Mouse (Mus musculus) intestine, embryonic 16.5 days (tissue): ENCODE data around the gene Hpse2. TPM values are rescaled to one million over a fixed set of nuclear protein-coding genes. Genes with fewer than 3 reads are reported as not detected.

Source experiments
- ATAC-seq: fragments of 200-750 bp; cut with Nextera tagmentation; 2 replicates; pipeline ENCODE4 v1.8.0; 2017; ENCODE audit warnings: moderate TSS enrichment, moderate library complexity
- H3K27ac ChIP-seq: fragments of 300-500 bp; sonication (generic); 2 replicates; pipeline ENCODE4 v1.5.1; 2014; ENCODE audit warnings: mild to moderate bottlenecking, low read length
- H3K27me3 ChIP-seq: fragments of 300-500 bp; sonication (generic); replicated peaks from 2 replicates; pipeline ENCODE4 v1.6.1; 2014; ENCODE audit warnings: low read length, control low read depth, mixed read lengths; ENCODE audit not compliant: control insufficient read depth, insufficient read depth
- H3K36me3 ChIP-seq: fragments of 300-500 bp; sonication (generic); 2 replicates; pipeline ENCODE4 v1.6.1; 2014; ENCODE audit warnings: low read length, control low read depth; ENCODE audit not compliant: control insufficient read depth, insufficient read depth
- H3K4me1 ChIP-seq: fragments of 300-500 bp; sonication (generic); 2 replicates; pipeline ENCODE4 v1.6.1; 2014; ENCODE audit warnings: low read length, control low read depth, mixed read lengths; ENCODE audit not compliant: control insufficient read depth, insufficient read depth
- H3K4me2 ChIP-seq: fragments of 300-500 bp; sonication (generic); 2 replicates; pipeline ENCODE4 v1.6.1; 2014; ENCODE audit warnings: low read depth, low read length, control low read depth
- H3K4me3 ChIP-seq: fragments of 300-500 bp; sonication (generic); 2 replicates; pipeline ENCODE4 v1.5.1; 2014; ENCODE audit warnings: mild to moderate bottlenecking, low read length
- H3K9ac ChIP-seq: fragments of 300-500 bp; sonication (generic); 2 replicates; pipeline ENCODE4 v1.6.1; 2014; ENCODE audit warnings: low read depth, low read length
- H3K9me3 ChIP-seq: fragments of 300-500 bp; sonication (generic); 2 replicates; pipeline ENCODE4 v1.6.1; 2016; ENCODE audit warnings: low read length, control low read depth; ENCODE audit not compliant: control insufficient read depth
- WGBS: fragments of 180-500 bp; shearing (Covaris S2); extraction: QIAGEN DNeasy Blood & Tissue Kit; methylation state at CpG from one replicate; pipeline ENCODE4 v1.1.7; 2014; 5-methylcytosine and 5-hydroxymethylcytosine counted together
- polyA plus RNA-seq: library from polyadenylated mRNA; unstranded; fragments of >200 nt; fragmentation: Nextera tagmentation; extraction: Ambion mirVana; gene quantifications from 2 replicates; pipeline ENCODE4 v1.2.1, GENCODE M21; 2015

The Hpse2 gene
- polyA plus RNA-seq, 1 experiment from 2014 or later: 14.1 TPM

GRCm38 (mm10) chr19:43096915-43097314, 291.2 kb downstream of the Hpse2 start:
- no peak for ATAC-seq
- Histone ChIP-seq H3K4me2 (no peak overlapping the region), H3K27me3 (no peaks in the 10 kb centered on the region), H3K9ac (no peak overlapping the region), H3K4me1 (no peaks in the 10 kb centered on the region), H3K36me3 (no peaks in the 10 kb centered on the region), H3K4me3 (no peak overlapping the region), H3K9me3 (no peaks in the 10 kb centered on the region), H3K27ac (no peak overlapping the region)
- 79% methylated on average over 2 of the region's 2 CpGs for WGBS

GRCm38 (mm10) chr19:43087216-43087615, 300.9 kb downstream of the Hpse2 start:
- ATAC-seq: no peak; the same call in 1 of the 2 replicates
- no peak overlapping the region for H3K4me2 ChIP-seq
- WGBS: 73% methylated on average over 3 of the region's 3 CpGs
- H3K36me3 ChIP-seq: no peaks in the 10 kb centered on the region
- H3K9me3 ChIP-seq: no peaks in the 10 kb centered on the region
- no peaks in the 10 kb centered on the region for H3K4me1 ChIP-seq
- no peak overlapping the region for H3K27ac ChIP-seq
- no peaks in the 10 kb centered on the region for H3K27me3 ChIP-seq
- H3K4me3 ChIP-seq: no peak overlapping the region
- no peak overlapping the region for H3K9ac ChIP-seq

- no peaks in the 10 kb centered on the region for H3K36me3 ChIP-seq
- no peak overlapping the region for H3K4me2 ChIP-seq
- no peak for ATAC-seq
- no peaks in the 10 kb centered on the region for H3K4me1 ChIP-seq
- WGBS: 55% methylated on average over 2 of the region's 2 CpGs
- H3K27me3 ChIP-seq: no peaks in the 10 kb centered on the region
- no peaks in the 10 kb centered on the region for H3K9me3 ChIP-seq
- no peak overlapping the region for H3K9ac ChIP-seq
- H3K4me3 ChIP-seq: no peak overlapping the region
- H3K27ac ChIP-seq: no peak overlapping the region
These were observed 324.0 kb downstream of the Hpse2 start for GRCm38 (mm10) chr19:43064155-43064554.

- H3K27ac ChIP-seq: no peak overlapping the region
- no peaks in the 10 kb centered on the region for H3K27me3 ChIP-seq
- no peak overlapping the region for H3K9ac ChIP-seq
- no peak for ATAC-seq
- H3K4me1 ChIP-seq: no peaks in the 10 kb centered on the region
- H3K4me2 ChIP-seq: no peak overlapping the region
- H3K9me3 ChIP-seq: no peaks in the 10 kb centered on the region
- H3K36me3 ChIP-seq: no peaks in the 10 kb centered on the region
- 50% methylated on average over 4 of the region's 4 CpGs for WGBS
- H3K4me3 ChIP-seq: no peak overlapping the region
These were observed 343.6 kb downstream of the Hpse2 start for GRCm38 (mm10) chr19:43044506-43044905.

GRCm38 (mm10) chr19:43042721-43043120, 345.4 kb downstream of the Hpse2 start:
- ATAC-seq: no peak
- WGBS: 57% methylated on average over 2 of the region's 2 CpGs
- H3K4me2 ChIP-seq: no peak overlapping the region
- H3K36me3 ChIP-seq: no peaks in the 10 kb centered on the region
- H3K9me3 ChIP-seq: no peaks in the 10 kb centered on the region
- H3K4me3 ChIP-seq: no peak overlapping the region
- H3K27me3 ChIP-seq: no peaks in the 10 kb centered on the region
- no peaks in the 10 kb centered on the region for H3K4me1 ChIP-seq
- no peak overlapping the region for H3K9ac ChIP-seq
- no peak overlapping the region for H3K27ac ChIP-seq

- Histone ChIP-seq H3K4me1 (no peaks in the 10 kb centered on the region), H3K9me3 (no peaks in the 10 kb centered on the region), H3K4me2 (no peak overlapping the region), H3K9ac (no peak overlapping the region), H3K27me3 (no peaks in the 10 kb centered on the region), H3K27ac (no peak overlapping the region), H3K4me3 (no peak overlapping the region), H3K36me3 (no peaks in the 10 kb centered on the region)
- ATAC-seq: no peak
- 81% methylated on average over 2 of the region's 2 CpGs for WGBS
These were observed 345.9 kb downstream of the Hpse2 start for GRCm38 (mm10) chr19:43042211-43042610.

- H3K36me3 ChIP-seq: no peaks in the 10 kb centered on the region
- ATAC-seq: no peak
- no peak overlapping the region for H3K27ac ChIP-seq
- H3K27me3 ChIP-seq: no peaks in the 10 kb centered on the region
- no peaks in the 10 kb centered on the region for H3K9me3 ChIP-seq
- H3K9ac ChIP-seq: no peak overlapping the region
- 79% methylated on average over 4 of the region's 4 CpGs for WGBS
- no peak overlapping the region for H3K4me2 ChIP-seq
- H3K4me1 ChIP-seq: no peaks in the 10 kb centered on the region
- no peak overlapping the region for H3K4me3 ChIP-seq
These were observed 351.8 kb downstream of the Hpse2 start for GRCm38 (mm10) chr19:43036381-43036780.

GRCm38 (mm10) chr19:43027305-43027704, 360.9 kb downstream of the Hpse2 start:
- H3K9me3 ChIP-seq: no peaks in the 10 kb centered on the region
- 28% methylated on average over 4 of the region's 4 CpGs for WGBS
- ATAC-seq: no peak
- H3K36me3 ChIP-seq: no peaks in the 10 kb centered on the region
- H3K9ac ChIP-seq: no peak overlapping the region
- no peaks in the 10 kb centered on the region for H3K4me1 ChIP-seq
- H3K27ac ChIP-seq: no peak overlapping the region
- no peaks in the 10 kb centered on the region for H3K27me3 ChIP-seq
- H3K4me3 ChIP-seq: no peak overlapping the region
- H3K4me2 ChIP-seq: no peak overlapping the region

GRCm38 (mm10) chr19:43022611-43023173, 365.5 kb downstream of the Hpse2 start:
- no peak for ATAC-seq
- no peak overlapping the region for H3K9ac ChIP-seq
- H3K4me1 ChIP-seq: no peaks in the 10 kb centered on the region
- no peaks in the 10 kb centered on the region for H3K36me3 ChIP-seq
- H3K27me3 ChIP-seq: no peaks in the 10 kb centered on the region
- H3K4me3 ChIP-seq: no peak overlapping the region
- no peaks in the 10 kb centered on the region for H3K9me3 ChIP-seq
- H3K4me2 ChIP-seq: no peak overlapping the region
- WGBS: 89% methylated on average over 3 of the region's 3 CpGs
- no peak overlapping the region for H3K27ac ChIP-seq

GRCm38 (mm10) chr19:43018792-43019191, 369.4 kb downstream of the Hpse2 start:
- H3K9ac ChIP-seq: no peak overlapping the region
- no peaks in the 10 kb centered on the region for H3K9me3 ChIP-seq
- no peaks in the 10 kb centered on the region for H3K4me1 ChIP-seq
- H3K36me3 ChIP-seq: no peaks in the 10 kb centered on the region
- no peak for ATAC-seq
- no peak overlapping the region for H3K4me2 ChIP-seq
- H3K4me3 ChIP-seq: no peak overlapping the region
- 86% methylated on average over 5 of the region's 5 CpGs for WGBS
- no peaks in the 10 kb centered on the region for H3K27me3 ChIP-seq
- no peak overlapping the region for H3K27ac ChIP-seq
